Mouse (Mus musculus): ENCODE results near the gene Bloc1s3. TPM values are rescaled to one million over a fixed set of nuclear protein-coding genes. Genes with fewer than 3 reads are reported as not detected.

Gene Bloc1s3
- polyA plus RNA-seq, 1 experiment from 2014 or later, result 0.94 TPM

- Histone ChIP-seq H3K27me3 (ENCODE audit: insufficient read depth, low read length) (no peaks in the 10 kb centered on the region), H3K9me3 (ENCODE audit: low read length) (no peaks in the 10 kb centered on the region), H3K4me2 (ENCODE audit: low read depth, low read length) (no peak overlapping the region), H3K27ac (ENCODE audit: low read depth) (no peak overlapping the region), H3K36me3 (replicated peaks; ENCODE audit: insufficient read depth, low read length) (peaks cover 53% of the 10 kb centered on the region), H3K9ac (replicated peaks) (no peak overlapping the region), H3K4me3 (ENCODE audit: low read depth, low read length) (no peak overlapping the region), H3K4me1 (ENCODE audit: insufficient read depth) (no peaks in the 10 kb centered on the region)
- TF ChIP-seq CTCF (IDR thresholded peaks at IDR 0.05; ENCODE audit: low read depth) (no peak), EP300 (IDR thresholded peaks at IDR 0.05; ENCODE audit: low read depth) (no peak)
- ATAC-seq (no peak), DNase-seq (no peak)
- 95% methylated on average over 10 of the region's 10 CpGs for WGBS (ENCODE audit: insufficient replicate concordance)
Measured at GRCm38 (mm10) chr7:19534676-19535075, 26.5 kb upstream of the Bloc1s3 start.

DNA sequence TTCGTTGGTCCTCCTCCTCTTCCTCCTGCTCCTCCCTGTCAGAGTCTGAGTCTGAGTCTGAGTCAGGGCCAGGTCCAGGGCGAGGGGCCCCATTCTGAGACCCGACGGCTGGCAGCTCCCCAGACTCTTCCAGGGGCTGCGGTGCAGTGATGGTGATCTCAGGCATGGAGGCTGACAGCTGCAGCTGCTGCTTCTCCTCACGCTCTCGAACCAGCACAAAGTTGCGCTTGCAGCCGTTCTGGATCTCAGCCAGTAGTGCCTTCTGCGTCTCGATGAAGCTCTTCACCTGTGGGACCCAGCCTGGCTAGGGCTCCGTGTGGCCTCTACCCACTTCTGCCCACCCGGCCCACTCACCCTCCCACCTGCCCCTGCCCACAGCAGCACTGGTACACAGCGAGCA is 24.1 kb upstream of the Bloc1s3 start:
- ATAC-seq, result no peak

GRCm38 (mm10) chr7:19531077-19531476 is 22.9 kb upstream of the Bloc1s3 start:
- no peak overlapping the region for H3K9ac ChIP-seq (replicated peaks)
- 80% methylated on average over 10 of the region's 10 CpGs for WGBS (ENCODE audit: insufficient replicate concordance)
- peak; percentile 28 for TF ChIP-seq CTCF (IDR thresholded peaks at IDR 0.05; ENCODE audit: low read depth)
- TF ChIP-seq EP300 (IDR thresholded peaks at IDR 0.05; ENCODE audit: low read depth), result no peak
- H3K27me3 ChIP-seq (ENCODE audit: insufficient read depth, low read length), result no peaks in the 10 kb centered on the region
- H3K4me2 ChIP-seq (ENCODE audit: low read depth, low read length), result no peak overlapping the region
- peaks cover 55% of the 10 kb centered on the region for H3K36me3 ChIP-seq (replicated peaks; ENCODE audit: insufficient read depth, low read length)
- no peaks in the 10 kb centered on the region for H3K4me1 ChIP-seq (ENCODE audit: insufficient read depth)
- ATAC-seq (no peak), DNase-seq (no peak)
- H3K9me3 ChIP-seq (ENCODE audit: low read length), result no peaks in the 10 kb centered on the region
- H3K4me3 ChIP-seq (ENCODE audit: low read depth, low read length), result no peak overlapping the region
- no peak overlapping the region for H3K27ac ChIP-seq (ENCODE audit: low read depth)

More for the DNA sequence above, 24.1 kb upstream of the Bloc1s3 start:
- WGBS (ENCODE audit: insufficient replicate concordance), result 89% methylated on average over 13 of the region's 14 CpGs
- Histone ChIP-seq H3K4me1 (ENCODE audit: insufficient read depth) (no peaks in the 10 kb centered on the region), H3K36me3 (replicated peaks; ENCODE audit: insufficient read depth, low read length) (peaks cover 57% of the 10 kb centered on the region), H3K9ac (replicated peaks) (no peak overlapping the region), H3K27me3 (ENCODE audit: insufficient read depth, low read length) (no peaks in the 10 kb centered on the region), H3K9me3 (ENCODE audit: low read length) (no peaks in the 10 kb centered on the region), H3K27ac (ENCODE audit: low read depth) (no peak overlapping the region), H3K4me3 (ENCODE audit: low read depth, low read length) (no peak overlapping the region), H3K4me2 (ENCODE audit: low read depth, low read length) (no peak overlapping the region)
- TF ChIP-seq CTCF (IDR thresholded peaks at IDR 0.05; ENCODE audit: low read depth) (no peak), EP300 (IDR thresholded peaks at IDR 0.05; ENCODE audit: low read depth) (no peak)
- no peak for DNase-seq

DNA sequence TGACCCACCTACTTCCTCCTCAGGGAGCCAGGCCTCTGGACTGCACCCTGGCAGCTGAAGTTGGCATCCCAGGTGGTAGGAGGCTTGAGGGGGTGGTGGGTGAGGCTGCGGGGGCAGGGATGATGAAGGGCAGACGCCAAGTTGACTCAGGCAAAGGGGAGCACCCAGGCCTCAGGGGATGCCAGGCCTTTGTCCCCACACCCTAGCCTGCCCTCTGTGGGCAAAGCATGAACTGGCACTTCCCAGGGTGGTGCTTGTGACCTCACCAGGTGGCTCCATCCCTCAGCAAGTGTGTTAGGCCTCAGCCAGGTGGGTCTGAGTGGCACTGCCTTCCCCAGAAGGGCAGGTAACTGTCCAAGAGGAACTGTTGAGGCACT is 16.9 kb upstream of the Bloc1s3 start:
- H3K27me3 ChIP-seq (ENCODE audit: insufficient read depth, low read length), result peaks cover 56% of the 10 kb centered on the region
- WGBS (ENCODE audit: insufficient replicate concordance), result 74% methylated on average over 2 of the region's 2 CpGs
- H3K36me3 ChIP-seq (replicated peaks; ENCODE audit: insufficient read depth, low read length), result 0 out of 2 replicates have a peak, but pooled peaks cover 6% of the 10 kb centered on the region
- peak; percentile 20; the same call in 1 of the 2 replicates for TF ChIP-seq CTCF (IDR thresholded peaks at IDR 0.05; ENCODE audit: low read depth)
- TF ChIP-seq EP300 (IDR thresholded peaks at IDR 0.05; ENCODE audit: low read depth), result no peak
- H3K4me2 ChIP-seq (ENCODE audit: low read depth, low read length), result no peak overlapping the region
- H3K27ac ChIP-seq (ENCODE audit: low read depth), result no peak overlapping the region
- H3K9me3 ChIP-seq (ENCODE audit: low read length), result no peaks in the 10 kb centered on the region
- H3K4me3 ChIP-seq (ENCODE audit: low read depth, low read length), result no peak overlapping the region
- H3K4me1 ChIP-seq (ENCODE audit: insufficient read depth), result peaks cover 14% of the 10 kb centered on the region
- no peak for DNase-seq
- H3K9ac ChIP-seq (replicated peaks), result no peak overlapping the region
- ATAC-seq, result no peak

- H3K27me3 ChIP-seq (ENCODE audit: insufficient read depth, low read length), result peaks cover 61% of the 10 kb centered on the region
- H3K9me3 ChIP-seq (ENCODE audit: low read length), result no peaks in the 10 kb centered on the region
- peaks cover 14% of the 10 kb centered on the region for H3K4me1 ChIP-seq (ENCODE audit: insufficient read depth)
- WGBS (ENCODE audit: insufficient replicate concordance), result 18% methylated on average over 24 of the region's 24 CpGs
- 0 out of 2 replicates have a peak, but pooled peaks cover 4% of the 10 kb centered on the region for H3K36me3 ChIP-seq (replicated peaks; ENCODE audit: insufficient read depth, low read length)
- DNase-seq, result no peak
- H3K9ac ChIP-seq (replicated peaks), result no peak overlapping the region
- 0 out of 2 replicates have a peak, but pooled peaks have one; percentile 1 for ATAC-seq
- no peak overlapping the region for H3K27ac ChIP-seq (ENCODE audit: low read depth)
- no peak for TF ChIP-seq EP300 (IDR thresholded peaks at IDR 0.05; ENCODE audit: low read depth)
- no peak for TF ChIP-seq CTCF (IDR thresholded peaks at IDR 0.05; ENCODE audit: low read depth)
- peak overlapping the region; percentile 37; the same call in 1 of the 2 replicates for H3K4me3 ChIP-seq (ENCODE audit: low read depth, low read length)
- peak overlapping the region; percentile 62 for H3K4me2 ChIP-seq (ENCODE audit: low read depth, low read length)
Measured at GRCm38 (mm10) chr7:19524420-19525104, 16.4 kb upstream of the Bloc1s3 start.

- H3K9me3 ChIP-seq (ENCODE audit: low read length), result no peaks in the 10 kb centered on the region
- peaks cover 68% of the 10 kb centered on the region for H3K27me3 ChIP-seq (ENCODE audit: insufficient read depth, low read length)
- H3K4me1 ChIP-seq (ENCODE audit: insufficient read depth), result peaks cover 14% of the 10 kb centered on the region
- WGBS (ENCODE audit: insufficient replicate concordance), result under 1% methylated on average over 64 of the region's 64 CpGs
- ATAC-seq (peak; percentile 27), DNase-seq (peak; percentile 62)
- TF ChIP-seq EP300 (IDR thresholded peaks at IDR 0.05; ENCODE audit: low read depth) (no peak), CTCF (IDR thresholded peaks at IDR 0.05; ENCODE audit: low read depth) (peak; percentile 64)
- peak overlapping the region; percentile 37 for H3K4me3 ChIP-seq (ENCODE audit: low read depth, low read length)
- no peaks in the 10 kb centered on the region for H3K36me3 ChIP-seq (replicated peaks; ENCODE audit: insufficient read depth, low read length)
- no peak overlapping the region for H3K27ac ChIP-seq (ENCODE audit: low read depth)
- H3K4me2 ChIP-seq (ENCODE audit: low read depth, low read length), result peak overlapping the region; percentile 62
- H3K9ac ChIP-seq (replicated peaks), result no peak overlapping the region
Measured at GRCm38 (mm10) chr7:19523757-19524419, 15.7 kb upstream of the Bloc1s3 start.
